Mouse (Mus musculus) small intestine, adult 2 months (tissue): ENCODE results near the gene Csrp3.

Experiments
- CTCF ChIP-seq: fragments of 200-500 bp; IDR thresholded peaks from 2 replicates; pipeline ENCODE4 v1.5.1; 2012; ENCODE audit warnings: low read depth, mild to moderate bottlenecking, control low read depth, inconsistent platforms, low read length, moderate library complexity, mixed read lengths; ENCODE audit not compliant: insufficient replicate concordance, insufficient read length; ENCODE audit errors: extremely low read depth
- POLR2A ChIP-seq: fragments of 200-500 bp; IDR thresholded peaks from 2 replicates; pipeline ENCODE4 v1.6.1; 2012; ENCODE audit warnings: low read depth, mild to moderate bottlenecking, control low read depth, inconsistent platforms, low read length, moderate library complexity

DNA sequence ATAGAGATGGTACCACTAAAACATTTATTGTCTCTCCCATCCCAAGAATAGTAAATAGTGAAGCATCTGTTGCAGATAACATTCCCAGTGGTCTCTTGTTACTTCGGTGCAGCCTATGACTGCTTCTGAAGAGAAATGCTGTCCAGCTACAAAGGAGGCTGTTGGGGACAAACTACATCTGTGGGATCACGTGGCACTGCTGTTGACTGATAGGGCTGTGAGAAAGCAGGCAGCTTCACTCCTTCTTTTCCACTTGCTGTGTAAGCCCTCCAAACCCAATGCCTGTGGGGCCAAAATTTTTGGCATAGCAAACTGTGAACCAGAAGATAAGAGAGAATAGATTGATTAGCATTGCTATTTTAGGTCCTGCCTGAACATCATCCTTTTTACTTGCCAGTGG is 17.4 kb downstream of the Csrp3 start:
- TF ChIP-seq CTCF (no peak), POLR2A (no peak)
